Mouse (Mus musculus) ovary, adult 18-20 months (tissue): ENCODE results near the gene Aplp2.

Source experiments
- DNase-seq: peaks from one replicate; pipeline ENCODE4 v3.0.0; 2022; ENCODE audit warnings: low spot score, mixed read lengths

Gene Aplp2

DNA sequence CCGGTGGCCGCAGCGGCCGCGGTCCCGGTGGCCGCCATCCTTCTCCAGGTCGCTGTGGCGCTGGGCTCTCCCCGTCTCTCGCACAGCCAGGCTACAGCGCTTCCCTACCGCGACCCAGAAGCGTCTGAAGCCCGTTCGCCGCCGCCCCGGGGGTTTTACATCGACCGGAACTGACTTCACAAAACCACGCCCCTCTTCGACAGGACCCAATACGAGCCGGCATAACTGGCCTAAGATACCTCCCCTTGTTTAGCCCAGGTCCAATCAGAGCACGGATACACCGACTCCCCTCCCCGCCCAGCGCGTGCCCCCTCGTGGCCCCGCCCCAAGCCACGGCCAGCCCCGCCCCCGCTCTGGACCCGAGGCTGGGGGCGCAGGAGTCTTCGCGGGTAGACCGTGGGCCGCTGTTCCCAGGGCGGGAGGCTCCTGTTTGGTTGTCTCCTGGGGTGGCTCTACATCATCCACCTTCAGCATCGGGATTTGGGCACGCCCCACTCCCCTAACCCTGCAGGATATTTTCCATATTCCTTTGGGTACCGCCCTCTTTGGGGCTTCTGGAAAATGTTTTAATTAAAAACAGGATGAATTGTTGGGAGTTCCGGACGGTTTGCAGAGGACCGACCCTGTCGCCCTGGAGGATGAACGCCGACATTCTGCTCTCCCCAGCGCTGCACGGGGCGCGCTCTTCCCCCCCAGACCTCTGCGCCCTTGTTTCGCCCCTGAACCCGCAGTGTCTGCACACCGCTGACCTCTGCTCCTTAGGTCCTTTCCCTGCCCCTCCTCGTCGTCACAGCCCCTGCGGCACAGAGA, at the start of gene Aplp2:
Gene Aplp2, minus strand, starts transcription at position 126 of the 810 bp plus-strand sequence.
- peak; percentile 97 for DNase-seq

DNA sequence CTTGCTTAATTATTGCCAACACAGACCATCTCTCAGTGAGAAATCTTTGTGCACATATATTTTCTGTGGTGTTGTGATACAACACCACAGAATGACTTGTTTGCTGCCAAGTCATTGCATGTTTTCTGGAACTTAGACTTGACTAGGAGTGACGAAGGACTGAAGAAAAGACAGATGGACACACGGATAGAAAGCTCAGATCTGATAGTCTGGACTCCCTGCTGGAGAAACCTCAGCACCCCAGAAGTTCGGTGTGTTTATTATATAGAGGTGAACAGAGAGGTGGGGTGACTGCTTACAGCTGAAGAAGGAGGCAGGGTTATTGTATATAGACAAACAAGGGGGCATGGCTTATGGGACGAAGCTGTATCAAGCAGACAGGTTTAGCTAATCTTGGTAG, 48.6 kb upstream of the Aplp2 start:
- DNase-seq = no peak

DNA sequence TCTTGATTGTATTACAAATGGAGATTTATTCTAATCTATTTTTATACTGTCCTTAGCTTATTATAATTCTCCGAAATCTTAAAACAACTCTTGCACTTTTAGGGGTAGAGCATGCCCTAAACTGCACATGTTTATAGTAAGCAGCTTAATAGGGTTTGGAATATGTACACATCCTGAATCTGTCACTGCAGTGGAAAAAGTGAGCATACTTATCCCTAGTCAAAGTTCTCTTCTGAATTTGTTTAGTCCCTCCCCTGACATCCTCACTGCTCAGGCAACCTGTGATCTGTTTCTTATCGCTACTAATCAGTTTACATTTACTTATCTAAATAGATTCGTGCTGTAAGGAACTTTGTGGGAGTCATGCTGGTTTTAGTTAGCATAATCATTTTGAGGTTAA, 46.6 kb upstream of the Aplp2 start:
- DNase-seq = no peak

DNA sequence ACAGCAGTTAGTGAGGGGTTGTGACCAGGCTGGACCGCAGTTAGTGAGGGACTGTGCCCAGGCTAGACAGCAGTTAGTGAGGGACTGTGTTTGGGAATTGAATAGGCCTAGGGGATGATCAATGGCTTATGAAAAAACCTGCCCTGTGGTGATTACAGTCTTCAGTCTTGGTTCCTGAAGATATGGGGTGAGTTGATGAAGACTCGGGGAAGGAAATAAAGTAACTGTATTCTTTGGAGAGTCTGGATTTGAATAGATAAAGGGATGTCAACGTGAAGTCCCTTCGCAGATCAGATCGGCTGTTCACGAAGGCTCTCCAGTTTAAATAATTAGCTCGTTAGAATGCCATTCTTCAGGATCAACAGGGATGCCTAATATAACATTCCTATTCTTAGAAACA, 44.3 kb upstream of the Aplp2 start:
- no peak for DNase-seq

DNA sequence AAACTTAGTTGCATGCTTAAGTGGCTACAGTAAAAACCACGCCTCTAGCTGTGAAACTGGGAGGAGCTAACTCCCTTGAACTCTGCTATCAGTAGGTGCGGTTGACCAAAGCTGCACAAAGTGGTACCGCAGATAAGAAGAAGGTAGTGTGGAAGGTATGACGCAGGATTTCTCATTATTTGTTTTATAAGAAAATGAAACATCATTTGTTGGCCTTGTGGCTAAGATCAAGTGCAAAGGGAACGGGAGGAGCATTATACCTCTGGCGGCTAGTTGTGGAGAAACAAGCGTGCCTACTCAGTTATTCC, 43.0 kb upstream of the Aplp2 start:
- no peak for DNase-seq

DNA sequence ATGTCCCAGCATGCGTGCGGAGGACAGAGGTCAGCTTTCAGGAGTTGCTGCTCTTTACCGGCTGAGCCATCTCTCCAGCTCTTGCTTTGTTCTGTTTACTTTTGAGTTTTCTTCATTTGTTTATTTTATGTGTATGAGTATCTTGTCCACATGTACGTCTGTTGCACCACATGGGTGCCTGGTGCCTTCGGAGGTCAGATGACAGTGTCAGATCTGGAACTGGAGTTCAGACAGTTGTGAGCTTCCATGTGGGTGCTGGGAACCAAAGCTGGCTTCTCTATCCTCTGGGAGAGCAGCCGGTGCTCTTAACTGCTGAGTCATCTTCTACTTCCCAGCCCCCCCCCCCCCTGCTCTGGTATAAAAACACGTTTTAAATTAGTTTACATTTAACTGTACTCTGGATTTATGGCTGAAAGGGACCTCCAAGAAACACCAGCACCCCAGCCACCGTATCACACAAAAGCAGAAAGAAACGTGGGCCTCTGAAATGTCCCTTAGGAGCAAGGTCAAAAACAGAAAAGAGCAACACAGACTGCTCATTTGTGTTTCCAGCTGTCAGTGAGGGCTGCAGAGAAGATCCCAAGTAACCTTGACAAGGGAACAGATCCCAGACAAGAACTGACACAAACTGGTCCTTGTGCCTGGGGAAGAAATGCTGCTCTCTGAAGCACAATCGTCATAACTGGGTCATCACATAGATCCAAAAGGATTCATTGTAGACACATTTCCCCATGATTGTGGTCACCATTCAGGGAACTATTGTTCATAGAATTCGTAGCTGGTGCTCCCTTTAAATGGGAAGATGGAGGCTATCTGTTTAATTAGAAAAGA, 42.5 kb upstream of the Aplp2 start:
- peak; percentile 14 for DNase-seq

DNA sequence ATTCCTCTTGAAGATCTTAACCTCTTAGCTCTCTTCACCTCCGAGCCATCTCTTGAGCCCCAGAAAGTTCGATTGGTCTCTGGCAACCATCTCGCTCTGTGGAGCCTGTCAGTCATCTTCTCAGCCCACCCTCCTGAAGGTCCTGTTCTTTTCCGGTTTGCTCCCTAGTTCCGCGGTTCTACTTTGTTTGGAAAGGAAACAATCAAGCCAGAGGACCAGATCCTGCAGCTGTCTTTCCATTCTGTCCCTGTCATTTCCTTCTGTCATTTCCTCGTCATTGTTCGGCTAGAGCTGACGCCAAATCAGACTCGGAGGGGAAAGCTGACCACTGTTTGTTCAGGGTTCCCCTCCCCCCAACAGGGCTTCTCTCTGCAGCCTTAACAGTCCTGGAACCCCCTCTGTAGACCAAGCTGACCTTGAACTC, 41.7 kb upstream of the Aplp2 start:
- DNase-seq = no peak

DNA sequence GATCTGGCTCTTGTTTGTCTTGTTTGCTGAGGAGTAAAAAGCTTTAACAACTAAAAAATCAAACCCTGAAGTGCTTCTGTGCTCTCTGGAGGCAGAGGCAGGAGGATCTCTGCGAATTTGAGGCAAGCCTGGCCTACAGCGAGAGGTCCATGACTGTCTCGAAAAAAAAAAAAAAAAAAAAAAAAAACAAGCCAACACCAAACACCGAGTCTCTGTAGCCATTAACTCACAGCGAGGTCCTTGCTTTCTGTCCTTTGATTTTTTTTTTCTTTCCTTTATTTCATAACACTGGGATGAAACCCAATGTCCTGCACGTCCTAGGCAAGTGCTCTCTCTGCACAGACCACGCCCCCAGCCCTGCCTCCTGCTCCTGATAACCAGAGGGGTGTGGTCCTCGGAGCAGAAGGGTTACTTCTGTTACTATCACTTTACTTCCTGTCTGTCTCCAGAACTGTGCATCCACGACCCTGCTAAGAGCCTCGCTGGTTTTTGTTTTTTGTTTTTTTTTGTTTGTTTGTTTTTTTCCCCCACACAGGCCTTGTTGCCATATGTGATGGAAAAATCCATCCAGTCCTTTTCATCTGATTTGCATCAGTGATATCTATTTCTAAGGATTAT, 40.7 kb upstream of the Aplp2 start:
- DNase-seq = peak; percentile 44

DNA sequence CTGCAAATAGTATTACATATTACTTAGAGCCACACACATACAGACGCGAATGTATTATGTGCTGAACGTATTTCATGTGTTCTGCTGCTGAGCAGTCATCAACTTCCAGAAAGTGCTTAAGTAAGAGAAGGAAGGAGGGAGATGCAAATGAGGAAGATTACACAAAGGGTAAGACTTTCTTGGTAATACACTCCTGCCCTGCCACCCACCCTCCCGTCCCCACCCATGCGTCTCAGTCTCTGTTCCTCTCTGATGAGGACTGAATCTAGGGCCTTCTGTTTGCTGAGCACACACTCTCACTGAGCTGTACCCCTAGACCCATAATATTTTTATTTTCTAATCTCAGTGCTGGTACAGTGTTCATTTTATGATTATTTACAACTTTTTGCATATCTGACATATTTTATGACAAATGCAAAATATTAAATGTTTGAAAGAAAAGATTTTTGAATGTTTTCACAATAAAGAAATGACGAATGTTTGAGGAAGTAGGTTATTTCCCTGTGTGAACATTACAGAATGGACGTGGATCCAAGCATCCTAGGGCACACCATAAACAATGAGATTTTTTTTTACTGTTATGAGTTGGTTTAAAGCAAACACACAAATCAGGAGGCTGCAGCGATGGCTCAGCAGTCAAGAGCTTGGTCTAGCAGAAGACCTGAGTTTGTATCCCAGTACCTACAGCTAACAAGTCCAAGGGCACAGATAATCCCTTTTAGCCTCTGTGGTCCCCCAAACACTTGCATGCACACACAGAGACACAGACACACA, 36.0 kb upstream of the Aplp2 start:
- no peak for DNase-seq

DNA sequence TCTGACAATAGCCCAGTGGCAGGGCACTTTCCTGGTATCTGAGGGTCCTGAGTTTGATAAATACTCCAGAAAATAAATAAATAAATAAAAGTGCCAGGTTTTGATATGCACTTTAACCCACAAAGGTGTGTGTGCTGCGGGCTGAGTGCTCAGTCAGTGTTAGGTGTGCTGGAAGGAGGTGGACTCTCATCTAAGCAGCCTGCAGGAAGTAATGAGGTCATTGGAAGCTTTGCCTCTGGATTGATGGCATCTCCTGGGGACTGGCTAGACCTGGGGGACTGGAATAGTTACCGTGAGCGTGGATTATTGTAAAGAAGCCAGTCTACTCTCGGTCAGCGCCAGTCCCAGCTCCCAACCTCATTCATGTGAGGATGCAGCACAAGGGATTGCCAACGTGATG, 34.8 kb upstream of the Aplp2 start:
- no peak for DNase-seq

DNA sequence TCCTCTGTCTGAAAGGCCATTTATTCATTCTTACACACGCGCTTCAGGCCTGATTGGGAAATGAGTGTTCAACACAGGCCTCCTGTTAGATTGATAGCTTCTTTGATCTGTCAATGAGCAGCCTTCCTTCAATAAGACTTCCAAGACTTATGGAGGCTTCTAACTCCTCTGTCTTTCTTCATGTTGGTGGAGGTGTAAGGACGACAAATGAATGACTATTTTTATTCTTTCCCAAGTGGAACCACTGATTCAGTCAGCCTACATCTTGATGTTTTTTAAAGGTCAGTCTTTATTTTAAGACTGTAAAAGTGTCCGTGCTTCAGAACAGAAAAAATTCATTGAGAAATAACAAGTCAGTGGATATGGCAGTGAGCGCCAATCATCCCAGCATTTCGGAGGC, 33.4 kb upstream of the Aplp2 start:
- DNase-seq = no peak

DNA sequence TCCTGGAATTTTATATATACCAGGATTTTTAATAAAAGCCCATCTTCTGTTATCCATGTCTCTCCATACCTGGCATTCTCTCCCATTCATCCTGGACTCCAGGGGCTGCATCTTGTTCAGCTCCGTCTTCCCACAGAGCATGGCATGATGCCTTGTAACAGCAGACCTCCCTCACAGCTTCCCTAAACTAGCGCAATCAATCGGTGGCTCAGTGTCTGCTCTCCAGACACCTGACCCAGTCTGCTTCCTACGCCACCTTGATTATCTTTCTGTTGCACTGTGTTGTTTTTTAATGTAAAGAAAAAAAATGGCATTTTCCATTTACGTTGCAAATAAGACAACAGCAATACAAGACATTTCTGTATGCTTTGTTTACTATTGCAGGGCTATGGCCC, 32.3 kb upstream of the Aplp2 start:
- DNase-seq = no peak

DNA sequence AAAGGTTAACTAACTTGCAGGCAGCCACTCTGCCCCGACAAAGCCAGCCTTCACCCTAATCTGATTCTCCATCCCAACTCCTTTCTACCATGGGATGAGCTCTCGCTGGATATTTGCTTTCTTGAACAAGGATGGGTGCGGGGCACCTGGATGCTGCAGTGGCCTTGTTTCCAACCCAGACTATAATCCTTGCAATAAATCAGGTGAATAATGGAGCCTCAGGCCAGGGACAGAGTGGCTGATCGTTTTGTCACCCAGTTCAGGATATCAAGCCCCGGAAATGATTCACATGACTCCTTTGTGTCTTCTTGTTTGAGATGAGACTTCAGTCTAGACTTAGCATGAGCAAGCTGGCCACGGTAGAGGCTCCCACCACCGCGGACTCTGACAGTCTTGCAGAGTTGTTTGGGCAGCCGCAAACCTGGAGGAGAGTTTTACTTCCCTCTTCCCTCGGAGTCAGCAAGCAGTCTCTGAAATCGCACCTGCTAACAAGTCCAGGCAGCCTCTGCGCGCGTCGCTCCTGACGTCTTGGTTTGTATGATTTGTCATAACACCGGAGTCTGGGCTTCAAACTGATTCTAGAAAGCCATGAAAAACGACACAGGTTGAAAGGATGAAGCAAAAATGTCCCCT, 31.8 kb upstream of the Aplp2 start:
- DNase-seq = no peak

DNA sequence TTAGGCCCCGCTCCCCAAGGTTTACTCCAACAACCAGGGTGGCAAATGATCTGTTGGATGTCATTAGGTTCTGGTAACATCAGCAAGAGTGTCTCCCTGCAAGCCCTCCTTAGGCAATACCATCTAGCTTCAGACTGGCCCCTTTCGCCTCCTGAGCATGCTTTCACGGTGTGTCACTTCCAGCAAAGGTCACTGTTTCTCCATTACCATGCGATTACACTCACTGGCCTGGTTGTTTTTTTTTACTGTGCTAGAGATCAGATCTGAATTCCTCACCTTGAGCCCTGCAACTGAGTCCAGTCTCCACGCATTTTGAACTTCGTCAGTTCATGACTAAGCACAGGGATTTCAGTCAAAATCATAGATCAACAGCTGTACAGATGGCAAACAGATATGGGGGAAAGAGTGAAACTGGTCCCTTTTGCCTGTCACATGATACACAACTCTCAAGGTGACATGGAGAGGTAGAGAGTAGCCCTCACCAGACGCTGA, 29.6 kb upstream of the Aplp2 start:
- DNase-seq = no peak

DNA sequence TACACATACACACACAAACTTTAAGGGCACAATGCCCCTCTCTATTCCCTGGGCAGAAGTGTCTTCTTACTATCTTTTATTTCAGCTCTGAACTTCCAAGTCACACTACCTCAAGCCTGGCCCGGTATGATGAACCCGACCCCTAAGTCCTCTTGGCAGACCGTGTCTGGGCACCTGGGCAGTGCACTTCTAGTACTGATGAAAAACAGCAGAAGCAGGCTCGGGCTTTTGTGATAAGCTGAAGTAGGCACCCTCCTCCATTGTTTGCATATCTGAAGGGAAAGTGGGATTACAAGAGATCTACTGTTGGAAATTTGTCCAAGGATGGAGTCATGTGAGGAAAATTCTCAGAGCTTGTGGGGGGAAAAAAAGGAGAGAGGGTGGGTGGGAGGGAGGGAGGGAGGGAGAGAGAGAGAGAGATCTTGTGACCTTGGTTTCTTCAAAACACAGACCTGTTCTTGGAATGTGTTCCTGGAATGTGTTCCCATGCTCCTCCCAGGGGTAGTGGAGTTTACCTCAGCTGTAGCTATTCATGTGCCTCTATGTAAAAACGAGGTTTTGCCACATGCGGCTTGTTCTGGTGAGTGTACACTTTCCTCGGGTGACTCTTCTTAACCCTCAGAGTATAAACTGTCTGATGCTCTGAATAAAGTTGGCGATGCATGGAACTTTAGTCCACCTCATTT, 29.1 kb upstream of the Aplp2 start:
- no peak for DNase-seq

DNA sequence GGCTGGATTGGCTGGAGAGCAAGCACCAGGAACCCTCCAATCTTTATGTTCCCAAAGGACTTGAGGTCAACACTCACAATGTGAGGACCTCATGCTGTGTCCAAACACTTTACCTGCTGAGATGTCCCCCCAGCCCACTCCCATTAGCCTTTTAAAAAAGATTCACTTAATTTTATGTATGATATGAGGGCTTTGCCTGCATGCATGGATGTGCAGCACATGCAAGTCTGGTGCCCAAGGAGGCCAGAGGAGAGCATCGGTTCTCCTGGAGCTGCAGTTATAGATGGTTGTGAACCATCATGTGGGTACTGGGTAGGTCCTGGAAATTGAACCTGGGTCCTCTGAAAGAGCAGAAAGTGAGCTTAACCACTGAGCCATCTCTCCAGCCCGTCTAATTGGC, 27.9 kb upstream of the Aplp2 start:
- no peak for DNase-seq

DNA sequence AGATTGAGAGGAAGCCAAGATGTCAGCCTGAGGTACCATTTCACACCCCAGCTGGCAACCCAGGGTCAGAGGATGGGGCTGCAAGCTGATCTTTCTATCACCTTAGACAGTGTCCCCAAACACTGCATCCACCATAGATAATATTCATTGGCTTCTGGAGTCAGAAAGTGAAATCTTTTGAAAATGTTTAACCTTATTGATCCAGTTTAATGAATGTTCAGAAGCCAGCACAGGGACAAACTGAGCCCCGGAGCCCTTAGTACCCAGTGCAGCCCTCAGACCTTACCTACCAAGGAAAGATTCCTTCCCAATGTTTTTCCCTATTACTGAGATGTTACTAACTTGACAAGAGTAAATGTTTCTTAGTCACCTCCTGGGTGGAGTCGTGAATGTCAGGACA, 26.9 kb upstream of the Aplp2 start:
- no peak for DNase-seq

DNA sequence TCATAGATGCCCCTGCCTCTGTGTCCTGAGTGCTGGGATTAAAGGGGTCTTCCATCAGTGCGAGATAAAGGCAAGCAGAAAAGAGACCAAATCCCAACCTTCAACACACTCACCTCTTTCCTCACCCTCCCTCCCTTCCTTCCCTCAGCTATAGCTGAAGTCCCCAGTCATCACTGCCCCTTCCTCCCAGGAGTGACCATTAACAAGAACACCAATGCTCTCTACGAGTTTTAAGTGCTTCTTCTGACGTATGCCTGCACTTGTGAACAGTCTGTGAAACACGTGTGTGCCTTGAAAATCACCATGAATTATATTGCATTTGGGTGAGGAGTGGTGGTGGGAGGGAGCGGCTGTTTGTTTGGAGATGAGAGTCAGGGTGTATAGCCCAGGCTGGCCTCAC, 24.5 kb upstream of the Aplp2 start:
- DNase-seq = no peak

DNA sequence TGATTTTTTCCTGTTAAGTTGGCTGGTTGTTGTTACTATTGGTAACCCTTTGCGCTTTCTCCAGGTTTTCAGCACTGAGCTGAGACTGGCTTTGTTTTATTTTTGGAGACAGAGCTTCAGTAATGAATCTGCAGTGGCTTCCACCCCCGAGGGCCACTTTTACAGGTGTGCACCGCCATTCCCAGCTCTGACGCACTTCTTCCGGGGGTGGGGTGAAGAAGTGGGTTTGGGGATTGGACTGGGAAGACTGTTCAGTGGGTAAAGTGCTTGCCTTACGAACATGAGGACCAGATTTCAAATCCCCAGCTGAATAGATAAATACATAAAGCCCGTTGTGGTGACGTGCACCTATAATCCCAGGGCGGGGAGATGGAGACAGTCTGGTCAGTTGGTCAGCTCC, 23.9 kb upstream of the Aplp2 start:
- DNase-seq = no peak

DNA sequence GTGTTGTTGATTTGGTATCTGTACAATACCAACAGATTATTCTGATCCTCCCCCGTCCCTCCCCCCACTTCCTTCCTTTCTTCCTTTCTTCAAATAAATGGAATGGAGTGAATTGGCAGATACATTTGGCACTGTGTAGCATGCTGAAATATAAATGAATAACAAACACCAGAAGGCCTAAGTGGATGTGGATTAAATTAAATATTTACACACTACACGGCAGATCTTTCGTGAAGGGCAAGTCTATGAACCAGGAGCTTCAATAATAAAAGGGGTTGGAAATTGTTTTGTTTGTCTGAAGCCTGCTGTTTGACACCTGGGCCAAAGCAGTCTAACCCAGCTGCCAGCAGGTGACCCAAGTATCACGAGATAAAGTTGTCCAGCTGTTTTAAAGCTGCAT, 23.4 kb upstream of the Aplp2 start:
- no peak for DNase-seq

DNA sequence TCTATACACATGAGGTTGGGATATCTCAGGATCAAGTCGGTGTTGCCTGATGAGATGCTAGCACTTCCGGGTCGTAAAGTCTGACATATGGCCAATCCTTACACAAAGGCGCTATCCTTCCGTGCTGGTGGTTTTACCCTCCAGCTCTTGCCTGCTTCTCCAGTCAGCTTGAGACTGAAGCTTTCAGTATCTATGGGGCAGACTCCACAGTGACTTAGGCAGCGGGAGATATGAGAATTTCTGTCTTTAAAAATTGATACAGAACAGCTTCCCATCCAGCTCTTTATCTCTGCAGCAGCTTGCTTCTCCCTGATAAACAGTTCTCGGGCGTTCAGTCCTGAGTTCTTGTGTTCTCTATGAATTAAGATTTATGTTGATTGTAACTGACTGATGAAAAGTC, 14.9 kb upstream of the Aplp2 start:
- no peak for DNase-seq
